Mouse (Mus musculus) MEL (cell line): Measurements from ENCODE around the gene Gm11939. TPM values are rescaled to one million over a fixed set of nuclear protein-coding genes. Genes with fewer than 3 reads are reported as not detected.

Experiments
- DNase-seq: peaks from one replicate; pipeline ENCODE4 v3.0.0; 2011; ENCODE audit warnings: low read depth, low spot score
- H3K27ac ChIP-seq: 2 replicates; pipeline ENCODE4 v1.5.1; 2012; ENCODE audit warnings: low read depth, mild to moderate bottlenecking, control low read depth, low read length, moderate library complexity; ENCODE audit not compliant: control insufficient read depth
- H3K27me3 ChIP-seq, 2 experiments: fragments of 150-350 bp in 1 of 2; sonication (generic) in 1 of 2; 2 replicates each; pipeline ENCODE4 v1.6.1; 2012; ENCODE audit warnings: low read length in 2 of 2, mild to moderate bottlenecking in 2 of 2, improper control_type of control experiment in 1 of 2, moderate library complexity in 1 of 2; ENCODE audit not compliant: insufficient read depth in 2 of 2, control insufficient read depth in 1 of 2
- H3K36me3 ChIP-seq, 2 experiments: 2 replicates each; pipeline ENCODE4 v1.6.1; 2012 to 2014; ENCODE audit warnings: low read length in 2 of 2, improper control_type of control experiment in 1 of 2, inconsistent platforms in 1 of 2, mild to moderate bottlenecking in 1 of 2; ENCODE audit not compliant: insufficient read depth in 2 of 2, control insufficient read depth in 1 of 2
- H3K4me1 ChIP-seq, 2 experiments: fragments of 150-350 bp in 1 of 2; sonication (generic) in 1 of 2; 2 replicates each; pipeline ENCODE4 v1.6.1; 2012; ENCODE audit warnings: low read length in 2 of 2, improper control_type of control experiment in 1 of 2, mild to moderate bottlenecking in 1 of 2; ENCODE audit not compliant: insufficient read depth in 2 of 2, control insufficient read depth in 1 of 2
- H3K4me3 ChIP-seq, 2 experiments: fragments of 150-350 bp in 1 of 2; sonication (generic) in 1 of 2; 2 replicates each; pipeline ENCODE4 v1.5.1; 2012; ENCODE audit warnings: low read depth in 2 of 2, low read length in 2 of 2, mild to moderate bottlenecking in 2 of 2, moderate library complexity in 2 of 2, control low read depth in 1 of 2, improper control_type of control experiment in 1 of 2; ENCODE audit not compliant: control insufficient read depth in 1 of 2, insufficient read depth in 1 of 2
- H3K79me2 ChIP-seq: 2 replicates; pipeline ENCODE4 v1.6.1; 2012; ENCODE audit warnings: mild to moderate bottlenecking, low read length, moderate library complexity; ENCODE audit not compliant: control insufficient read depth, poor library complexity, insufficient read depth
- H3K9ac ChIP-seq: 2 replicates; pipeline ENCODE4 v1.6.1; 2012; ENCODE audit warnings: low read depth, mild to moderate bottlenecking, control low read depth, low read length, moderate library complexity; ENCODE audit not compliant: control insufficient read depth, poor library complexity, severe bottlenecking
- H3K9me3 ChIP-seq: fragments of 150-350 bp; sonication (generic); replicated peaks from 2 replicates; pipeline ENCODE4 v1.6.1; 2012; ENCODE audit warnings: mild to moderate bottlenecking, low read length, improper control_type of control experiment, moderate library complexity; ENCODE audit not compliant: insufficient read depth
- CHD1 ChIP-seq: IDR thresholded peaks from 2 replicates; pipeline ENCODE4 v1.6.1; 2012; ENCODE audit warnings: low read depth, mild to moderate bottlenecking, inconsistent platforms, low read length, improper control_type of control experiment
- CHD2 ChIP-seq: IDR thresholded peaks from 2 replicates; pipeline ENCODE4 v1.6.1; 2011; ENCODE audit warnings: low read length, improper control_type of control experiment
- CTCF ChIP-seq, 3 experiments: IDR thresholded peaks in 2 of 3; conservative IDR thresholded peaks in 1 of 3; 2 replicates each; pipeline ENCODE4 v1.5.1; 2011 to 2012; ENCODE audit warnings: low read length in 3 of 3, low read depth in 2 of 3, mild to moderate bottlenecking in 2 of 3, improper control_type of control experiment in 1 of 3, inconsistent platforms in 1 of 3, mixed read lengths in 1 of 3, moderate library complexity in 1 of 3; ENCODE audit not compliant: control insufficient read depth in 1 of 3, insufficient read depth in 1 of 3, poor library complexity in 1 of 3, severe bottlenecking in 1 of 3
- EP300 ChIP-seq, 2 experiments: IDR thresholded peaks; 2 replicates each; pipeline ENCODE4 v1.6.1; 2011; ENCODE audit warnings: improper control_type of control experiment in 2 of 2, low read length in 2 of 2, low read depth in 1 of 2, mild to moderate bottlenecking in 1 of 2
- ETS1 ChIP-seq: IDR thresholded peaks from 2 replicates; pipeline ENCODE4 v1.6.1; 2012; ENCODE audit warnings: low read depth, mild to moderate bottlenecking, inconsistent platforms, low read length, improper control_type of control experiment, moderate library complexity
- GATA1 ChIP-seq: IDR thresholded peaks from 2 replicates; pipeline ENCODE4 v1.6.1; 2011; ENCODE audit warnings: low read depth, low read length, improper control_type of control experiment
- HCFC1 ChIP-seq: IDR thresholded peaks from 2 replicates; pipeline ENCODE4 v1.6.1; 2012; ENCODE audit warnings: low read depth, mild to moderate bottlenecking, inconsistent platforms, low read length, improper control_type of control experiment, moderate library complexity
- JUND ChIP-seq: IDR thresholded peaks from 2 replicates; pipeline ENCODE4 v1.6.1; 2011; ENCODE audit warnings: low read depth, mild to moderate bottlenecking, improper control_type of control experiment, low read length
- MYB ChIP-seq: IDR thresholded peaks from 2 replicates; pipeline ENCODE4 v1.6.1; 2011; ENCODE audit warnings: mild to moderate bottlenecking, low read depth, low read length, improper control_type of control experiment
- NRF1 ChIP-seq: IDR thresholded peaks from 2 replicates; pipeline ENCODE4 v1.6.1; 2014; ENCODE audit warnings: low read depth, mild to moderate bottlenecking, inconsistent platforms, low read length, improper control_type of control experiment, moderate library complexity; ENCODE audit not compliant: poor library complexity, insufficient read depth, severe bottlenecking
- TBP ChIP-seq: IDR thresholded peaks from 2 replicates; pipeline ENCODE4 v1.8.0; 2011; ENCODE audit warnings: low read depth, low read length, improper control_type of control experiment
- UBTF ChIP-seq: IDR thresholded peaks from 2 replicates; pipeline ENCODE4 v1.6.1; 2012; ENCODE audit warnings: low read depth, mild to moderate bottlenecking, inconsistent platforms, low read length, improper control_type of control experiment, moderate library complexity, borderline replicate concordance; ENCODE audit not compliant: insufficient read depth
- USF1 ChIP-seq: IDR thresholded peaks from 2 replicates; pipeline ENCODE4 v1.6.1; 2014; ENCODE audit warnings: low read depth, mild to moderate bottlenecking, inconsistent platforms, low read length, improper control_type of control experiment, moderate library complexity
- USF2 ChIP-seq, 2 experiments: IDR thresholded peaks; 2 replicates each; pipeline ENCODE4 v1.6.1; 2011 to 2012; ENCODE audit warnings: improper control_type of control experiment in 2 of 2, low read length in 2 of 2, borderline replicate concordance in 1 of 2, inconsistent platforms in 1 of 2, low read depth in 1 of 2, mild to moderate bottlenecking in 1 of 2; ENCODE audit not compliant: insufficient read depth in 1 of 2
- ZKSCAN1 ChIP-seq: IDR thresholded peaks from 2 replicates; pipeline ENCODE4 v1.6.1; 2012; ENCODE audit warnings: low read depth, mild to moderate bottlenecking, inconsistent platforms, low read length, improper control_type of control experiment, moderate library complexity
- ZMIZ1 ChIP-seq: IDR thresholded peaks from 2 replicates; pipeline ENCODE4 v1.6.1; 2012; ENCODE audit warnings: low read depth, mild to moderate bottlenecking, inconsistent platforms, low read length, improper control_type of control experiment, moderate library complexity
- ZNF384 ChIP-seq: IDR thresholded peaks from 2 replicates; pipeline ENCODE4 v1.6.1; 2012; ENCODE audit warnings: low read depth, mild to moderate bottlenecking, inconsistent platforms, low read length, improper control_type of control experiment
- polyA plus RNA-seq, 2 experiments: library from polyadenylated mRNA; stranded (reverse) in 1 of 2; unstranded in 1 of 2; fragments of >175 nt in 1 of 2; fragments of >200 nt in 1 of 2; gene quantifications; 2 replicates each; pipeline versions ENCODE4 v1.2.1 to v1.2.4; 2012; ENCODE audit warnings: low replicate concordance in 2 of 2, low read depth in 1 of 2; ENCODE audit not compliant: insufficient read length in 2 of 2, insufficient read depth in 1 of 2, missing spikeins in 1 of 2
- total RNA-seq: library from RNA; depleted of rRNA; stranded (reverse); fragments of 300-350 nt; gene quantifications from 2 replicates; pipeline ENCODE4 v1.2.3, GENCODE M21; 2012

Gm11939 gene
- total and polyA plus RNA-seq, 3 experiments, result not detected

GRCm38 (mm10) chr11:99573164-99573563, 13.9 kb upstream of the Gm11939 start:
- no peaks in the 10 kb centered on the region for H3K79me2 ChIP-seq
- H3K9me3 ChIP-seq, result no peaks in the 10 kb centered on the region
- no peak overlapping the region for H3K9ac ChIP-seq
- no peaks in the 10 kb centered on the region for H3K27me3 ChIP-seq
- no peak for DNase-seq
- no peak overlapping the region for H3K4me3 ChIP-seq
- H3K36me3 ChIP-seq, result no peaks in the 10 kb centered on the region
- TF ChIP-seq USF2 (IDR thresholded peaks at IDR 0.05; ENCODE audit: borderline replicate concordance in 1 of 2, insufficient read depth in 1 of 2, low read depth in 1 of 2, low read length in 2 of 2), result no peak
- TF ChIP-seq CTCF (IDR thresholded peaks at IDR 0.05 in 2 of 3, conservative IDR thresholded peaks at IDR 0.05 in 1 of 3; ENCODE audit: control insufficient read depth in 1 of 3, insufficient read depth in 1 of 3, low read depth in 2 of 3, low read length in 3 of 3, poor library complexity in 1 of 3, severe bottlenecking in 1 of 3), result no peak
- no peak for TF ChIP-seq GATA1
- TF ChIP-seq EP300 (IDR thresholded peaks at IDR 0.05; ENCODE audit: low read depth in 1 of 2, low read length in 2 of 2), result no peak
- no peak for TF ChIP-seq ZKSCAN1
- TF ChIP-seq ZNF384, result no peak
- no peak for TF ChIP-seq TBP
- no peak for TF ChIP-seq CHD1
- no peaks in the 10 kb centered on the region for H3K4me1 ChIP-seq
- H3K27ac ChIP-seq, result no peak overlapping the region

- TF ChIP-seq JUND (no peak), CHD2 (no peak), NRF1 (no peak), ETS1 (no peak), MYB (no peak), USF1 (no peak), ZMIZ1 (no peak), GATA1 (no peak), UBTF (no peak), HCFC1 (no peak)
- no peak for DNase-seq
- no peak within 1 kb of the TSS for H3K27ac ChIP-seq
- H3K4me1 ChIP-seq, result no peaks in the 10 kb centered on the region
- no peak within 1 kb of the TSS for H3K4me3 ChIP-seq
- H3K27me3 ChIP-seq, result no peaks in the 10 kb centered on the region
- no peaks in the 10 kb centered on the region for H3K36me3 ChIP-seq
- H3K9me3 ChIP-seq, result no peaks in the 10 kb centered on the region; the same call in 1 of the 2 replicates
- H3K9ac ChIP-seq, result no peak within 1 kb of the TSS
- H3K79me2 ChIP-seq, result no peaks in the 10 kb centered on the region
Measured at GRCm38 (mm10) chr11:99566530-99566929, 7.3 kb upstream of the Gm11939 start, which contains the start of gene Krtap3-1. Gene Krtap3-1, minus strand, starts transcription at chr11:99566630.
